Mouse (Mus musculus) gastrocnemius, postnatal 4 days (tissue): ENCODE data around the gene Armc3. TPM values are rescaled to one million over a fixed set of nuclear protein-coding genes. Genes with fewer than 3 reads are reported as not detected.
"Not testable (repeated sequence)": the region's sequence is repeated elsewhere in the genome, so short reads cannot be mapped to it uniquely, and the experiment has no call there.

ENCODE experiments used
- DNase-seq, 2 experiments: peaks; one replicate each; pipeline ENCODE4 v3.0.0; 2021 to 2022; ENCODE audit warnings: low spot score in 2 of 2, mixed read lengths in 2 of 2
- total RNA-seq, 2 experiments: library from RNA; stranded (reverse); gene quantifications; 2 replicates each; pipeline ENCODE4 v1.2.3; 2021

The Armc3 gene
- total RNA-seq, 2 experiments from 2014 or later, result 0.12 TPM; not detected in 1

DNA sequence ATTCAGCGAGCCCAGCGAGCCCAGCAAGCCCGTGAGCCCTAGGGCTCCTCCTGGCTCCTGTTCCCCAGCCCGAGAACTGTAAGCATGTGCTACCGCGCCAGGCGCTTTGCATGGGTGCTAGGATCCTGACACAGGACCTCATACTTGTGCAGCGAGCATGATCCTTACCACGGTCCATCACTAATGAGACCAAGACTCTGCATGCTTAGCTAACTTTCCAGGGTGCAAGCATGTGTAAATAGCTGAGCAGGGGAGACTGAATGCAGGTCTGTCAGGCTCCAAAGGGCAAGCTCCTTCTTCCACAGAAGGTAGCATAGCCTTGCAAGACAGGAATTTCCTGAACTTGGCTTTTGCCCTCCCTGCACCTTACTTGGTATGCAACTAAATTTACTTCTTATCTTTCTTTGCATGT is 71.6 kb downstream of the Armc3 start:
- no peak for DNase-seq

DNA sequence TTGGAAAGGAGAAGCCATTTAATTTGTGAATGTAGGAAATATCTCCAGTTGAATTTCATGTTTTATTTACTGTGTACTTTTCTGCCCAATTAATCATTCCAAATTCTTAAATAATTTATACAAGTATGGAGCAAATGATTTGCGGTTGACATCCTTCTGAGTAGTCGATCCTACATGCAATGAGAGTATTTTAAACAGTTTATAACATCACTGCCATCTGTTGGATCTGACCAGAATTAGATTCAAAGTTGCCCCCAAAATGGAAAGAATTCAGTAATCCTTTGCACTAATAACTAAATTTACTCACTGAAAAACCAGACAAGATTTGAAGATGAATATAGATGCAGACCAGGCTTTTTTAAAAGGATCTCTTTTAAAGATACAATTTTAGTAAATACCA is 75.5 kb downstream of the Armc3 start:
- DNase-seq, result no peak

DNA sequence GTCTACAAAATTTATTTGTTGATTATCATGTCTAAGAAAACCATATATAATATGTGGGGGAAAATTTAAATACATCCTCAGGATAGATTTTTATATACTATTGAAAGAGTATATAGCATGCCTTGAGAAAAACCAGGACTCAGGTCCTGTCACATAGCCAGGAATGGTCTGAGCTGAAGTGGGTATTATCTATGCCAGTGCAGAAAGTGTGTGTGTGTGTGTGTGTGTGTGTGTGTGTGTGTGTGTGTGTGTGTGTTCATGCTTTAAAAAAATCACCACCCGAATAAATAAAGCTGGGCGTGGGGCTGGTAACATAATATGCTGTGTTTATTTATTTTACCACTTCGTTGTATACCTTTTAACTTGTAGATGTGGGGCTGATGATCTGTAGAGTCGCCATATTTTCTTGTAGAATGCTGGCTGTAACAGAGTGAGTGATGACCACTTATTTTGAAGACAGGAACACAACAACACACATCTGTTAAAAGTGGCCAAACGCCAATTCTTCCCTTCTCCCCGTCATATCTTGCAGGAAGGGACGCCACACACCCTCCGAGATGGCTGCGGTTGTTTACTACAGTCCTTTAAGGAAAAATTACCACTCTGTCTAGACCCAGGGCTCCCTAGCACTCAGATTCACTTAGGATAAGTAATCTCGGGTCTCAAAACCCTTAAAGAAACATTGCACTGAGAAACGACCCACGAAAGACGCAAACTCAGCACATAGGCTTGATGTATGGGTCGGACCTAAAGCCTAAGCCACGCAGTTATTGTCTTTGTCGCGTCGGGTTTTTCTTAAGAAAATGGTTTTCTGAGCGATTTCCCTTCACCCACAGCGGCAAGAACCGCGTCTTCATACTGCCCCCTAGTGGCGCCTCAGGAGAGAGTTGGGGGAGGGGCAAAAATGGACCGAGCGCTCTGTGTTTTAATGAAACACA is 76.8 kb downstream of the Armc3 start:
- peak; percentile 66 to 83 for DNase-seq

DNA sequence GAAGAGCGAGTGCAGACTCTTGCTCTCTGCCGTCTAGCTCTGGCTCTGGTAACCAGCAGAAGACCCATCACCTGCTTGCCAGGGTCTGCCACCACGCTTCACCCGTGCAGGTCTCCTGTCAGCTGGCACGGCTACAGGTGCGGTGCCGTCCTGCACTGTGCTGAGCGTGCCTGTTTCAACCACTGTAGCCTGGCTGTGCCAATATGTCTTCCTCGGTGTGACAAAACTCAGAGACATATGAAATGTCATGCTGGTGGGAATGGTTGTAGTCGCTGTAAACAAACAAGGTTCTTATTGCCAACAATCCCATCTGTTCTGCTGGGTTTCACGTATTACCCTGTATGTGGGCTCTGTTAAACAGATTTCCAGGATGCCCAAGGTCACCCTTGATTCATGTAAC is 81.2 kb downstream of the Armc3 start:
- DNase-seq, result no peak

DNA sequence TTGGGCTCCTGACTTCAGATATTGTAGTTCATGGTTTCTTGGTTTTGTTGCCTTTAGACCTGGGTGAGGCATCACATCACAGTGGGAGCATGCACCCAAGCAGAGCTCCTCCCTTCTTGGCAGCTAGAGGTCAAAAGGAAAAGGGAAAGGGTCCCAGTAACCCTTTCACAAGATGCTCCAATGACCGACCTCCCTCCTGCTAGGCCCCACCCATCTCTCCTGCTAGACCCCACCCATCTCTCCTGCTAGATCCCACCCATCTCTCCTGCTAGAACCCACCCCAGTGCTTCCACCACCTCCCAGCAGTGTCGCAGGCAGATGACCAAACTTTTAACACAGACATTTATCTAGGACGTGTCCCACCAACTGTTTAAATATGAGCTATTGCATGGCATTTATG is 93.3 kb downstream of the Armc3 start:
- no peak for DNase-seq

DNA sequence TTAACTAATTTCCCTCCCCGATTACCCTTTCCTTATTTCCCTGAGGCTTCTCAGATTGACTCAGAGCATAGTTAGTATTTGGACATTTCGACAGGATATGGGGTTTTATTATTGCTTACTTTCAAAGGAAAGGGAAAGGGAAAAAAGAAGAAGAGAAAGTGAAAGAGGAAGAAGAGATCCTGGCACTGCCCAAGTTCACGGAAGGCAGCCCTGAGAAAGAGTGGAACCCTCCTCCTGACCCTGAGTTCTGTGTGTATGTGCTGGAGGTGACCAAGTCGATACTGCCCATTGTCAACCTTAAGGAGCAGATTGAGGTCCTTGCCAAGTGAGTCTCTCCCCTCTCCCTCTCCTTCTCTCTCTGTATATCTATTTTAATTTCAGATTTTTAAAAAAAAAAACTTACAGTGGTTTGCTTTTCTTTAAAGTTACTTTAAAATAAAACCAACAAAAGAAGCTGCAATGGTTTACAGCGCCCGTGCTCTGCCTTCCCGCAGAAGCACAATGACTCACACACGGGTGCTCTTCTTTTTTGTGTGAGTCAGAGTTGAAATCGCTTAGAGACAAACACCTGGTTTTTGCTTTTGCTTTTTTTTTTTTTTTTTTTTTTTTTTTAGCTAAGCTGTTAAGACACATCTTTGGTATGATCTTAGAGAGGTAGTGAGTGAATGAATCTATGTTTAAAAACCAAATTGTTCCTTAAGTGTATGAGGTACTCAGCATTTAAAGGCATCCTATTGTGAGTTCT is 101.4 kb downstream of the Armc3 start:
- DNase-seq, result no peak

DNA sequence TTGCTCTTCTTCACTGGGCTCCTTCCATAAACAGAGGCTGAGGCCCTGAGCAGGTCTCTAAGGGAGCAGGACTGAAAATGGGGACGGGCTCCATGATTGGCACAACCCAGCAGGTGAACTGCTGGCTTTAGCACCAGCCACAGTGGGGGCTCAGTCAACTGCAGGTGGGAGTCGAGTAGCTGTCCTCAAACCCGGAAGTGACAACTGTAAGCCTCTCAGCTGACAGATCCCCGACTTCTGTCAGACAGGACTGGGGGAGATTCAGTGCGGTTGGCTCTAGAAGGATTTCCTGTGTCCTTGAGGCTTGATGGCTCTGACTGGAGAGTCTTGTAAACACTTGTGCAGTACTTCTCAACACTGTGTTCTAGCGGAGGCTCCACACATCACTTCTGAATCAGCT is 102.1 kb downstream of the Armc3 start:
- no peak for DNase-seq

DNA sequence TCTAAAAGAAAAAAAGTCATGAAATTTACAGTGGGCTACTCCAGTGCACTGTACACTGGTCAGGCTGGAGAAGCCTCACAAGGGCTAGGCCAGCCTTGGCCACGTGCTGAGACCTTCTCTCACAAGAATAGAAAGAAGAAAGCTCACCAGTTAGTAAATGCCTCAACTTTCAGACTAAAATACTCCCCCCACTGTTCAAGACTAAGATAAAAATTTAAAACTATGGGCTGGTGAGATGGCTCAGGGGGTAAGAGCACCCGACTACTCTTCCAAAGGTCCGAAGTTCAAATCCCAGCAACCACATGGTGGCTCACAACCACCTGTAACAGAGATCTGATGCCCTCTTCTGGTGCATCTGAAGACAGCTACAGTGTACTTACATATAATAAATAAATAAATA is 104.0 kb downstream of the Armc3 start:
- not testable (repeated sequence) for DNase-seq

DNA sequence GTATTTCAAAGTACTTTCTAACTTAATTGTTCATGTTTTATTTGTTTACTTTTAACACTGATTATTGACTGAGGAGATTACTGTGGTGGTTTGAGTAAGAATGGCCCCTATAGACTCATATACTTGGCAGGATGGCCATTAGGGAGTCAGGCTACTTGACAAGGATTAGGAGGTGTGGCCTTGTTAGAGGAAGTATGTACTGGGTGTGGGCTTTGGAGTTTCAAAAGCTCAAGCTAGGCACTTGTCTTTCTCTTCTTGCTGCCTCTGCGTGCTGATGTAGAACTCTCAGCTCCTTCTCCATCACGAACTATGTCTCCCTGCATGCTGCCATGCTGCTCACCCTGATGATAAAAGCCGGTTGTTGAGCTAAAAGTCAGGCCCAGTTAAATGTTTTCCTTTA is 111.4 kb downstream of the Armc3 start:
- DNase-seq, result no peak

DNA sequence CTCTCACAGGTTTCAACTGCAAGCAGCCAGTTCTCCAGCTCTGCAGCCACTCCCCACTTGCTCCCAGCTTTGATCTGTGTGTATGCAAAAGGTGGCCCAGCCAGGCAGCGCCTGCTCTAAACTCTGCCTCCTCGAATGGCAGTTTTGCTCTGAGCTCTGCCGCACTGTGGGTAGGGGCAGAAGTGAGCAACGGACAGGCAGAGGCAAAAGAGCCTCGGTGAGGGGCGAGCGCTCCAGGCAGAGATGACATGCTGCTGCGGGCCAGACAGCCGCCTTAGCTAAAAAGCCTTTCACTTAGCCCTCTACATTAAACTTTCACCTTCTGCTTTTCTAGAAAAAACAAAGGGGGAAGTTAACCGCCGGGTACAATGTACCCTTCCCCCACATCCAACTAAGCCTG is 117.0 kb downstream of the Armc3 start:
- DNase-seq, result no peak

DNA sequence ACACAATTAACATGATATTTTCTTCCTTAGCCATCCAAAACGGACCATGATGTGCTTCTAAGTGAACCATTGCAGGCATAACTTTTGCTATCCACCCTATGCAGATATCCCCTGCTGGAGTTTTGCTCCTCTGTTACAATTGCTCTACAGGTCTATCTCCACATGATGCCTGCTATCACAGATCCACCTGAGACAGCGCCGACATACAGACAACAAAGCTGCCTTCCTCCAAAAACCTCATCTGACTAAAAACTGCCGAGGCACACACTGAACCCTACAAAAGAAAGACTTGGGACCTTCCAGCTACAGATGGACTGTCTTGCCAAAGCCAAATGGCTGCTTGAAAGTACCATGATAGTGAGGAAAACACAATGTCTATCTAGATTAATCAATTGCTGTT is 117.6 kb downstream of the Armc3 start:
- DNase-seq, result no peak

DNA sequence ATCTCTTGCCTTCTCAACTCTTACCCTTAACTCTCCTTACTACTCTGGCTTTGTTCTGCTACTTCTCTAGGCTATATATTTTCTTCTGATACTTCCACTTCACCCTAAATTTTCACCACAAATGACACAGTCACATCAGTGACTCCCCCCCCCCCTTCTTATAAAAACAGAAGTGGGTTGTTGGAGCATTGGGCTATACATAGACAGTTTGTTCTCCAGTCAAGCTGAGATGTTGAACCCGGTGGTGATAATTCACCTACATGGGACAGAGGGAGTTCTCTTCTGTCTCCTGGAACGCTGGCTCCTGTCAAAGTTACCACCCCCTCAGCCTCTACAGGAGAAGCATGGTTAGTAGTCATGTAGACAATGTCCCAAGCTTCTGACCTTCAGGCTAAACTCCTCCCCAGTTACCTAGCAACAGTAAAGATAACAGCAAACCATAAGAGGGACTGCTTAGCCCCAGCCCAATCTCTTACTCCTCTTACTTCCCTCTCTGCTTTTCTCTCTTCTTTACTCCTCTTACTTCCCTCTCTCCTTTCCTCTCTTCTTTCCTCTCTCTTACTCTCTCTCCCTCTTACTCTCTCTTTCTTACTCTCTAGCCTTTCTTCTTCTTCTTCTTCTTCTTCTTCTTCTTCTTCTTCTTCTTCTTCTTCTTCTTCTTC is 118.2 kb downstream of the Armc3 start:
- DNase-seq, result not testable (repeated sequence)

DNA sequence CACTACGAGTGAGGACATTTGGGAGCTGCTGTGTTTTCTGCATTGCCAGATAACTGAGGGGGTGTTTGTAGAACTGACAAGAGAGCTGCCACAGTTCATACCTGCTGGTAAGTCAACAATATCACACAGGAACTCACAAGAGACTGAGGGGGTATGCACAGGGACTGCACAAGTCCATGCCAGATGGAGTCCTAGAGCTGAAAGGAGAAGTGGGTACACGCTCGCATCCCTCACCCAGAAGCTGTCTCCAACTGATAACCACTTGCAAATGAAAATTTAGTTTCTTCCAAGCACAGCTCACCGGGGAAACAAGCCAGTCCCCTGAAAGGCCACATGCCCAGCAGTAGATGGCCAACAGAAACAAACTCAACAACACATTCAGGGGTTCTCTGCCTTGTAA is 119.4 kb downstream of the Armc3 start:
- DNase-seq, result no peak

DNA sequence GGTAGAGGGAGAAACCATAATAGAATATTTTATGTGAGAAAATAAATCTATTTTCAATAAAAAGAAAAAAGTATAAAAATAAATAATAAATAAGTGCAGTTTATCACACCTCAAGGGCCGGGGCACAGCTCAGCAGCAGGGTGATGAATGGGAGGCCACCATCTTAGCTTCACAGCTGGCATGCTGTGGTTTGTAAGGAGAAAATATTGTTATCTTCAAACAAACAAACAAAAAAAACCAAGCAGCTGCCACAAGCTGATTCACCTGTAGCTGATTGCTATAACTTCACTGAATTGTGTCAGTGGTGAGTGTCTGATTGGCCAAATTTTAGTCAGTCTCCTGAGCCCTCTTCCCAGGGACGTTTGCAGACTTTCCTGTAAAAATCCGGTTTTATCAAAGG is 120.2 kb downstream of the Armc3 start:
- no peak for DNase-seq

DNA sequence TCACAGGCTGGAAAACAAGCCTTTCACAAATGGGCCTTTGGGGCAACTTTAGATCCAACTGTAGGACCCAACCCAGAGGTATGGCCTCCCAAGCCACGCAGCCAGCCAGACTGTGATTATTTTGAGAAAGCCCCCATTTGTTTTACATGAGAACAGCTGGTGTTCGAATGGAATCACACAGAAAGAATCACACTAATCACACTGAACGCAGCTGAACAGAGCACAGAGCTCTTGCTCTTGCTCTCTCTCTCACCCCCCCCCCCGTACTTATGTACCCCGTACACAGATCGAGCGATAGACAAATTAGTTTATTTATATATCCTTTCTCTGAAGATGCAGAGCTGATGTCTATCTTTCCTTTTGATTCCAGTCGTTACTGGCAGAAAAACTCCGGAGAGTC is 123.3 kb downstream of the Armc3 start:
- no peak for DNase-seq

DNA sequence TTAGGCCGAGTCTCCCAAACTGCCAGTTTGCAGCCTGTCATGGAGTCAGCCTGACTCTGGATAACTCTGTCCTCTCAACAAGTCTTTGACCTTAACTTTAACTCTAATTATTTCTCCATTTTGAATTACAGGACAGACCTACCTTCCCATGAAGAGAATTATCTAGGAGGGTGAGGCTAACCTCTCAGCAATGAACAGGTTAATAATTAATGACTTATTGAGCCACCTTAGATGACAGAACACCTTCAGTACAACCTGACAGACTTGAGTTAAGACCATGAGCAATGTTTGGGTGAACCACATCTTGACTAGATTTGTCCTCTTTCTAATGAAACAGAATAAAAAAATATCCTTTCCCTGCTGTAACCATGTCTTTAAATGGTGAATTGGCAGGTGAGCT is 127.3 kb downstream of the Armc3 start:
- DNase-seq, result no peak

DNA sequence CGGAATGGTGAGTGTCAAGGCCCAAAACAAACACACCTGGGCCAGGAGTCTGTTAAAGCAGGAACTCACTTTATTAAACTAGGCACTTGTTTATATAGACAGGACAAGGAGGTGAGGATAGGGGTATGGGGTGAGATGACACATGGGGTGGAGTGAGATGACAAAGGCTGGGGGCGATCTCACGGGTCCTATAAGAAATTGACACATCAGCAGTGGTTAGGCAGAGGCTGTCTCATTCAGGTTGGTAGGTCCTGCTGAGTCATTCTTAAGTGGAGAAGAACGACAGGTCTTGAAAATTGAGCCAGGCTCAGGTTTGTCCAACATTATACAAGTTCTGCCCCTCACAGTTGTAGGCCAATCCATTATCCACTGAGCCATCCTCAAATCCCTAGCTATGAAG is 128.7 kb downstream of the Armc3 start:
- no peak for DNase-seq

DNA sequence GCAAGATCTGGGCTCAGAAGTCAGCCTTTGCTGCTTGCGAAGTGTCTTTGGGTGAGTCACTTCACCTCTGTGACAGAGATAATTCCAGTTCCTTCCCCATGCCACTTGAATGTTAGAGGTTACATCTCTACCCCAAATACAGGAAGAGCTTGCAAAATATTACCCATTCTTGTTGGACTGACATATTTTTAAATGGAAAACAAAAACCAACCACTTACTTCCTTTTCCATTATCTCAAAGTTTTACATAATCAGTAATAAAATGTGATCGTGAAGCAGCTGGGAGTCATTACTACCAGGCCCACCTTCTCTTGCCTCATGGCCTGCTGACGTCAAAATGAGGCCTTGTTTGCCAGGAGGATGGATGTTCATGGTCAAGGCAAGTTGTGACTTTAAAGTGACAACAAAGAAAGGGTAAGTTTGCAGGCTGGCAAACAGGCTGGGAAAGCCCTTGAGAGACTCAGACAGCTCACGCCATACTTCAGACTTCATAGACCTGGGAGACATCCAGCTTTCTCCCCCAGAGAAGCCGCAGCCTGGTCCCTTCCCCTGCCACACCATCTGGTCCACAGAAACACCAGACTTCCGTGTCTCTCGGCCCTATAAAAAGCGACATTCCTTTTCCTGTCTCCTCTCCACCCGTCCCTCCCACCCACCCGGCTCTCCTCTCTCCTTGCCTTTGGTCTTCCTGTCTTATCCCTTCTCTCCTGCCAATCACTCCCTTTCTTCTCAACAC is 145.0 kb downstream of the Armc3 start:
- DNase-seq, result peak in 1 of 2 experiments; percentile 11

DNA sequence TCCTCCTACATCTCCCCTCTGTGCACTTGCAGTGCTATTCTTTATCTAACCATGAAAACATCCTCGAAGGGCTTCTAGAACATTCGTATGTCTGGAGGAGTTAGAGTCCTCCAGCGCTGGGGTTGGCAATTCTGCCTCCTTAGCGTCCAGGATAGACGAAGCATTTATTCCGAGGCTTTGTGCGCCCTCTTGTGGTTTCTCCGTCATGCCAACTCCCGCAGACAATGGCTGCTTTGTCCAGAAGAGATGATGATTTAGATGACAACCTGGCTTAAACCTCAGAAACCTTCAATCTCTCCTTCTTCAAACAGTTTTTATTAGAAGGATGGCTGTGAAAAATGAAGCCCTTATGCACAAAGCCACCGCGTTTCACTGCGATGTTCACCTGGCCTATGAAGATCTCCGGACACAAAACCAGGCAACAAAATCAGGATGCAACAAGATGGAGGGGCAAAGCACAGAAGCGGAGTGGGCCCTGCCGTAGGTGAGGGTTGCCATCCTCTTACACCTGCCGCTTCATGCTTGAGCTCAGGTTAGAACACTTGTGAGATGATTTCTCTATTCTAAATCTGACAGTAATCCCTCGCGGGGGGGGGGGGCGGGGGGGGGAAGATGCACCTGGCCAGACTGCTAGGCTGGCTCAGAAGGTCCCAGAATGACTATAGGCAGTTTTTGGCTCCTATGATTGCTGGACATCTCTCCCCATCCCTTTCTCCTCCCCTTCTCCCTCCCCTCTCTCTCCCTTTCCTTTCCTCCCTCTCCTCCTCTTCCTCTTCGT is 145.7 kb downstream of the Armc3 start:
- peak; percentile 73 to 87 for DNase-seq

DNA sequence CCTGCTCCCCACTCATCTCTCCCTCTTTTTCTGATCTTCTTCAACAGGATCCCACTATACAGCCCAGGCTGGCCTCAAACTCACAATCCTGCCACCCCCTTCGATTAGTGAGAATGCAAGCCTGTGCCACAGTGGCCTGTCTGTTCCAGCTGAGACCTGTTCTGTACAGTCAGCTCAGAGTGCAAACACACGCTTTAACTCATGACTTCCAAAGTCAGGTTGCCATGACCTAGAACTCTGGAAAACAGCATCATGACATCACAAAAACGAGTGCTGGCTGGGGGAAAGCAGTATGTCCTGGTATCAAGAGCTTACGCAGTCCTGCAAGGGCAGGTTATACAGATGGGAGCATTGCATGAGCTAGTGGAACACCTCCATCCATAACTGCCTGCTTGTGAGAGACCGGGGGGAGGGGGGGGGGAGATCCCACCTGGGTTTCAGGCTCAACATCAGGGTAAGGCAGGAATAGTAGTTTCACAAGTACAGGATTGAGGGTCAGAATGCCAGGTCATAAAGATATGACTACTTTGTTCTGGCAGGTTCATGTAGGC is 146.4 kb downstream of the Armc3 start:
- no peak for DNase-seq
